Mouse (Mus musculus) liver, postnatal 0 days (tissue): ENCODE results near the gene Olfr1185-ps1.

ENCODE experiments used
- CTCF ChIP-seq: sonication (generic); IDR thresholded peaks from 2 replicates; pipeline ENCODE4 v1.5.1; 2016; ENCODE audit warnings: antibody characterized with exemption, low read depth
- EP300 ChIP-seq: IDR thresholded peaks from 2 replicates; pipeline ENCODE4 v1.6.1; 2016; ENCODE audit warnings: antibody characterized with exemption, low read depth, mild to moderate bottlenecking

DNA sequence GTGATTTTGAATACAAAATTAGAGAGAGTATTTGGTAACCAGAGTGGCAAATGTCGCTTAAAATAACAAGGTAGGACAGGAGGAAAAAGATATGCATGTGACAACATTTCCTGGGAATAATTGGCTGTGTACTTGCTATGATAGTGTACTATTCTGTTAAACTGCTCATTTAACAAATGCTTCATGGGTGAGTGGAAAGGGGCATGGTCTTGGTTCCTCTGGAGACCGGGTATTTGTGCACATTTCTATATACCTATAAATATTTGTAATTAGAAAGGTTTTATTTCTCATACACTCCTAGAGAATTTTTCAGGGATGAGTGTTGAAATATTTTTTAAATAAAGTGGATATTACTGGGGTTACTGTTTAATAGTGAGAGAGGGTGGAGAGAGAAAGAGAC lies 25.1 kb downstream of the Olfr1185-ps1 start, which contains the start of gene Olfr1186:
- TF ChIP-seq CTCF (no peak), EP300 (no peak)
